Mouse (Mus musculus) megakaryocyte, embryonic 14.5 days (primary cell): ENCODE results near the gene Rbms2.

ENCODE experiments used
- FLI1 ChIP-seq: IDR thresholded peaks from 2 replicates; pipeline ENCODE4 v1.6.1; 2012; ENCODE audit warnings: low read length, inconsistent platforms, mixed read lengths
- GATA1 ChIP-seq: IDR thresholded peaks from 3 replicates; pipeline ENCODE4 v1.6.1; 2012; ENCODE audit warnings: mixed read lengths, low read length, inconsistent platforms, borderline replicate concordance

DNA sequence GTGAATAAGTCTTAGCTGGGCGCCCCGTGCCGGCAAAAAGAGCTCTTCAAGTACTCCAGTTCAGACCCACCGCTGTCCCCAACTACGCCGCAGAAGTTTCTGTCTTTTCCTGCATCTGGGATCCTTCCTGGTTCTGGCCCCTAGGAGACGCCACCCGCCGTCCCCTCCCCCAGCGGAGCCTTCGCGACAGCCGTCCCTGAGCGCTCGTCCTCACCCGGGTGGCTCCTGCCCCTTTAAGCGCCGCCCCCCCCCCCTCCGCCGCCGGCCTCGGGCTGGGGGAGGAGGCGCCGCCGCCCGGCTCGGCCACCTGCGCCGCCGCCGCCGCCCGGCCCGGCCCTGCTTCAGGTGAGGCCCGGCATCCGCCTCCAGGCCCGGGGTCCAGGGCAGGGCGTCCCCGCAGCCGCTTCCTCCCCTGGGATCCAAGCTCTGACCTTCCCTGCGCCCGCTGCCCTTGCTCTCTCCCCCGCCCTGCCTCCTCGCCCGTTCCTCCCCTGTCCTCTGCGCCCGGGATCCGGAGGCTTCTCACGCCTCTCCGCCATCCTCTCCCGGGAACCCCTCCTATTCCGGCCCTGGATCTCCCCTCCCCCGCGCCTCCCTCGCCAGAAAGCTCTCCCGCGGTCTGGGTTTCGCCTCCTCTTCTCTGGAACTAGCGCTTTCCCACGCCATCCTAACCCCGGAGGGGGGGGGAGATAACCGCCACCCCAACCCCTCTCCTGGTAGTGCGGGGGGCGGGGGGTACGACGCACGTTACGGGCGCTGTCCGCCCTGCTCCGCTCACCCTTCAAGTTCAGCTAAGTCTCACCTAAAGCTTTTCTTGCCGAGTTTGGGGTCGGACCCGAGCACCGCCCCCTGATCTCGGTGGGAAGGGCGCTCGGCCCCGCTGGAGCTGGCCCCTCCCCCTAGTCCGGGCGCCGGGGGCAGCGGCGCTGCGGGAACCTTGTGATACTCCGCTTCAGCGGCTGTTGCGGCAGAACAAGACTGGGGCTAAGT, 87.3 kb downstream of the Rbms2 start:
- no peak for TF ChIP-seq GATA1
- no peak for TF ChIP-seq FLI1
